Mouse (Mus musculus) C2C12 (cell line): Measurements from ENCODE around the gene Cul9. TPM values are rescaled to one million over a fixed set of nuclear protein-coding genes. Genes with fewer than 3 reads are reported as not detected.

Source experiments
- H3K27me3 ChIP-seq: one replicate; pipeline ENCODE4 v1.6.1; 2011; ENCODE audit not compliant: control insufficient read depth, insufficient read depth, insufficient read length
- H3K36me3 ChIP-seq: one replicate; pipeline ENCODE4 v1.6.1; 2011; ENCODE audit not compliant: control insufficient read depth, insufficient read depth
- H3K4me3 ChIP-seq: one replicate; pipeline ENCODE4 v1.5.1; 2011; ENCODE audit warnings: mild to moderate bottlenecking, control low read depth; ENCODE audit not compliant: poor library complexity, insufficient read depth, severe bottlenecking
- H3K79me2 ChIP-seq: one replicate; pipeline ENCODE4 v1.6.1; 2011; ENCODE audit not compliant: control insufficient read depth, insufficient read depth
- H3K79me3 ChIP-seq: one replicate; pipeline ENCODE4 v1.6.1; 2011; ENCODE audit warnings: low read depth, control low read depth
- H3ac ChIP-seq: one replicate; pipeline ENCODE3; 2011; ENCODE audit warnings: low read depth; ENCODE audit not compliant: control insufficient read depth, insufficient read length
- CEBPB ChIP-seq: IDR thresholded peaks from one replicate; pipeline ENCODE4 v1.6.1; 2011; ENCODE audit warnings: low read depth, mild to moderate bottlenecking, control low read depth, moderate library complexity
- CTCF ChIP-seq: IDR thresholded peaks from one replicate; pipeline ENCODE4 v1.5.1; 2011; ENCODE audit not compliant: control insufficient read depth, insufficient read depth, insufficient read length
- FOSL1 ChIP-seq: IDR thresholded peaks from one replicate; pipeline ENCODE4 v1.8.0; 2011; ENCODE audit warnings: mild to moderate bottlenecking, low read length; ENCODE audit not compliant: poor library complexity, insufficient read depth, severe bottlenecking
- MAX ChIP-seq: IDR thresholded peaks from one replicate; pipeline ENCODE4 v1.6.1; 2011; ENCODE audit warnings: mild to moderate bottlenecking, control low read depth
- MYOD1 ChIP-seq: IDR thresholded peaks from one replicate; pipeline ENCODE4 v1.6.1; 2011; ENCODE audit warnings: low read depth; ENCODE audit not compliant: control insufficient read depth, insufficient read length
- MYOG ChIP-seq: IDR thresholded peaks from one replicate; pipeline ENCODE4 v1.6.1; 2011; ENCODE audit not compliant: control insufficient read depth, insufficient read length; ENCODE audit errors: extremely low read depth
- USF1 ChIP-seq: IDR thresholded peaks from one replicate; pipeline ENCODE4 v1.6.1; 2011; ENCODE audit warnings: low read depth, mild to moderate bottlenecking, control low read depth, moderate library complexity
- long read RNA-seq, 2 experiments: library from polyadenylated mRNA; unstranded; transcript quantifications; one replicate each; pipeline ENCODE4 v2.0.0; 2019 to 2020
- polyA plus RNA-seq: library from polyadenylated mRNA; unstranded; fragments of >200 nt; fragmentation: generic; extraction: Trizol; gene quantifications from one replicate; pipeline ENCODE4 v1.2.1, GENCODE M21; 2012; ENCODE audit warnings: missing spikeins

Gene Cul9
- 0.60 TPM for polyA plus RNA-seq
- long read RNA-seq, experiment 1: 0 reads
- long read RNA-seq, experiment 2: 0 reads

GRCm38 (mm10) chr17:46545813-46546564 lies at the start of gene Cul9:
Cul9 (minus strand) TSS chr17:46546388.
- Histone ChIP-seq H3K79me3 (no peaks in the 10 kb centered on the region), H3K4me3 (no peak within 1 kb of the TSS), H3K27me3 (no peaks in the 10 kb centered on the region), H3K79me2 (peaks cover 12% of the 10 kb centered on the region), H3ac (no peak within 1 kb of the TSS), H3K36me3 (peaks cover 27% of the 10 kb centered on the region)
- no peak for TF ChIP-seq MYOG

- H3K79me2 ChIP-seq: no peaks in the 10 kb centered on the region
- no peaks in the 10 kb centered on the region for H3K36me3 ChIP-seq
- H3K79me3 ChIP-seq: no peaks in the 10 kb centered on the region
- H3K27me3 ChIP-seq: no peaks in the 10 kb centered on the region
- H3ac ChIP-seq: no peak overlapping the region
- TF ChIP-seq USF1: no peak
- no peak for TF ChIP-seq MAX
- TF ChIP-seq MYOG: no peak
- no peak for TF ChIP-seq FOSL1
- no peak for TF ChIP-seq MYOD1
- TF ChIP-seq CTCF: no peak
- TF ChIP-seq CEBPB: no peak
- no peak overlapping the region for H3K4me3 ChIP-seq
Measured at GRCm38 (mm10) chr17:46595336-46595735, 49.1 kb upstream of the Cul9 start.

- no peak overlapping the region for H3K4me3 ChIP-seq
- H3K36me3 ChIP-seq: no peaks in the 10 kb centered on the region
- peak; percentile 30 for TF ChIP-seq MYOD1
- TF ChIP-seq MYOG: no peak
- H3ac ChIP-seq: no peak overlapping the region
- H3K79me3 ChIP-seq: no peaks in the 10 kb centered on the region
- no peaks in the 10 kb centered on the region for H3K27me3 ChIP-seq
- H3K79me2 ChIP-seq: no peaks in the 10 kb centered on the region
Measured at GRCm38 (mm10) chr17:46594606-46595005, 48.4 kb upstream of the Cul9 start.

- H3K36me3 ChIP-seq: no peaks in the 10 kb centered on the region
Measured at GRCm38 (mm10) chr17:46593124-46593523, 46.9 kb upstream of the Cul9 start.

GRCm38 (mm10) chr17:46591406-46591805 lies 45.2 kb upstream of the Cul9 start:
- Histone ChIP-seq H3K36me3 (no peaks in the 10 kb centered on the region), H3K79me2 (no peaks in the 10 kb centered on the region), H3K4me3 (no peak overlapping the region), H3K79me3 (no peaks in the 10 kb centered on the region), H3ac (no peak overlapping the region), H3K27me3 (no peaks in the 10 kb centered on the region)
- TF ChIP-seq CTCF: no peak
- no peak for TF ChIP-seq USF1
- TF ChIP-seq FOSL1: no peak
- no peak for TF ChIP-seq MAX
- TF ChIP-seq MYOG: no peak
- no peak for TF ChIP-seq MYOD1
- no peak for TF ChIP-seq CEBPB

More at GRCm38 (mm10) chr17:46593124-46593523, 46.9 kb upstream of the Cul9 start:
- Histone ChIP-seq H3ac (no peak overlapping the region), H3K79me3 (no peaks in the 10 kb centered on the region), H3K79me2 (no peaks in the 10 kb centered on the region), H3K27me3 (no peaks in the 10 kb centered on the region), H3K4me3 (no peak overlapping the region)
- no peak for TF ChIP-seq CTCF
- TF ChIP-seq CEBPB: no peak
- TF ChIP-seq MAX: no peak
- no peak for TF ChIP-seq USF1
- TF ChIP-seq MYOD1: no peak
- no peak for TF ChIP-seq FOSL1

- Histone ChIP-seq H3ac (no peak overlapping the region), H3K27me3 (no peaks in the 10 kb centered on the region), H3K79me3 (no peaks in the 10 kb centered on the region), H3K36me3 (no peaks in the 10 kb centered on the region), H3K79me2 (no peaks in the 10 kb centered on the region), H3K4me3 (no peak overlapping the region)
- TF ChIP-seq MYOD1: no peak
- TF ChIP-seq USF1: no peak
- no peak for TF ChIP-seq MAX
- TF ChIP-seq MYOG: no peak
- TF ChIP-seq FOSL1: no peak
- TF ChIP-seq CTCF: no peak
- no peak for TF ChIP-seq CEBPB
Measured at GRCm38 (mm10) chr17:46590439-46590838, 44.3 kb upstream of the Cul9 start.
